Mouse (Mus musculus) hindbrain, embryonic 13.5 days (tissue): ENCODE results near the gene Cpxm2. TPM values are rescaled to one million over a fixed set of nuclear protein-coding genes. Genes with fewer than 3 reads are reported as not detected.

Experiments
- ATAC-seq: fragments of 200-750 bp; cut with Nextera tagmentation; 2 replicates; pipeline ENCODE4 v1.8.0; 2017; ENCODE audit warnings: moderate TSS enrichment; ENCODE audit not compliant: low FRiP score
- H3K27ac ChIP-seq: fragments of 300-500 bp; sonication (generic); 2 replicates; pipeline ENCODE4 v1.5.1; 2015; ENCODE audit warnings: inconsistent platforms, mild to moderate bottlenecking, moderate library complexity
- H3K27me3 ChIP-seq: fragments of 300-500 bp; sonication (generic); 2 replicates; pipeline ENCODE4 v1.6.1; 2015; ENCODE audit warnings: mild to moderate bottlenecking, inconsistent platforms
- H3K36me3 ChIP-seq: fragments of 300-500 bp; sonication (generic); 2 replicates; pipeline ENCODE4 v1.6.1; 2015; ENCODE audit warnings: mild to moderate bottlenecking, inconsistent platforms
- H3K4me1 ChIP-seq: fragments of 300-500 bp; sonication (generic); replicated peaks from 2 replicates; pipeline ENCODE4 v1.6.1; 2015; ENCODE audit warnings: inconsistent platforms
- H3K4me2 ChIP-seq: fragments of 300-500 bp; sonication (generic); 2 replicates; pipeline ENCODE4 v1.6.1; 2015; ENCODE audit warnings: inconsistent platforms, mild to moderate bottlenecking, moderate library complexity
- H3K4me3 ChIP-seq: fragments of 300-500 bp; sonication (generic); 2 replicates; pipeline ENCODE4 v1.5.1; 2015; ENCODE audit warnings: mild to moderate bottlenecking, inconsistent platforms
- H3K9ac ChIP-seq: fragments of 300-500 bp; sonication (generic); 2 replicates; pipeline ENCODE4 v1.6.1; 2015; ENCODE audit warnings: mild to moderate bottlenecking, inconsistent platforms
- H3K9me3 ChIP-seq: fragments of 300-500 bp; sonication (generic); 2 replicates; pipeline ENCODE4 v1.6.1; 2016; ENCODE audit warnings: inconsistent platforms
- WGBS: fragments of 180-500 bp; shearing (Covaris S2); methylation state at CpG from one replicate; pipeline ENCODE4 v1.1.7; 2015; 5-methylcytosine and 5-hydroxymethylcytosine counted together
- polyA plus RNA-seq: library from polyadenylated mRNA; unstranded; fragments of >200 nt; fragmentation: Nextera tagmentation; extraction: Ambion mirVana; gene quantifications from 2 replicates; pipeline ENCODE4 v1.2.1, GENCODE M21; 2015

The Cpxm2 gene
- polyA plus RNA-seq, 1 experiment from 2014 or later, result 1.6 TPM

DNA sequence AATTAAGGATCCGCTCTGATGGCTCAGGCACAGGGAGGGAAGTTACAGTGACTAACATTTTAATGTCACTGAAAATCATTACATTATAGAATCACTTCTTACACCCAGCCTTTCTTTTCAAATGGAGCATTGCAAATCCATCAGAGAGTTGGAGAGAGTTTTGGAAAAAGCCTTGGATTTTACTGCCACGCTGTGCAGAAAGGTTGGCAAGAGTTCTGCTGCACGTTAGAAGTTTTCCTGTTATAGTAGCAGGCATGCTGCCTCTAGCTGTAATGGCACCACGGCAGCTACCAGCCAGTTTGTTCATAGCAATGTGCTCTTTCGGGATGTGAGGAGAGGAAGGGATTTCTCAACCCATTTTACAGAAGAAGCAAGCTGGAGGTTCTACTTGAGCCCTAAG lies 20.2 kb upstream of the Cpxm2 start:
- peaks cover 3% of the 10 kb centered on the region for H3K4me1 ChIP-seq
- H3K27ac ChIP-seq, result no peak overlapping the region
- WGBS, result 85% methylated on average over 5 of the region's 5 CpGs
- H3K36me3 ChIP-seq, result no peaks in the 10 kb centered on the region
- H3K4me3 ChIP-seq, result no peak overlapping the region
- ATAC-seq, result no peak
- H3K27me3 ChIP-seq, result no peaks in the 10 kb centered on the region
- peaks cover 3% of the 10 kb centered on the region; the same call in 1 of the 2 replicates for H3K9me3 ChIP-seq
- H3K9ac ChIP-seq, result no peak overlapping the region
- H3K4me2 ChIP-seq, result no peak overlapping the region

DNA sequence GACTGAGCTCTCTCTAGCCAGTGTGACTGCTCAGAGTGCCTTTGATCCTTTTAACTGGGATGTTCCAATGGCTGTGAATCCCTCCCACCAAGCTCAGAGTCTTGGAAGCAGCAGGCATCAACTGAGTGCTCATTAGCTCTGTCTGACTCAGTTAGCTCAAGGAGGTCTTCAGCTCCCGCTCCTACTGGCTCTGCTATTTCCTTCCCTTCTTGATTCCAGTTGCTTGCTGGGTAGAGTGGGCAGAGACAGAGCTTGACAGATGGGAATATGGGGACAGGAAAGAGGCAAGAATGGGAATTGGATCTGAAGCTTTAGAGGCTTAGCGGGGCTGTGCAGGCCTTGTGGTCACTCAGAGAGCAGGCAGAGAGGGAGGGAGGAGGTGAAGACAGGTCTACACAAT lies 19.8 kb upstream of the Cpxm2 start:
- no peaks in the 10 kb centered on the region for H3K27me3 ChIP-seq
- H3K4me1 ChIP-seq, result peaks cover 8% of the 10 kb centered on the region
- no peak overlapping the region for H3K9ac ChIP-seq
- H3K4me2 ChIP-seq, result no peak overlapping the region
- peaks cover 3% of the 10 kb centered on the region; the same call in 1 of the 2 replicates for H3K9me3 ChIP-seq
- H3K27ac ChIP-seq, result no peak overlapping the region
- 87% methylated on average over 2 of the region's 2 CpGs for WGBS
- H3K36me3 ChIP-seq, result no peaks in the 10 kb centered on the region
- no peak overlapping the region for H3K4me3 ChIP-seq
- ATAC-seq, result no peak

DNA sequence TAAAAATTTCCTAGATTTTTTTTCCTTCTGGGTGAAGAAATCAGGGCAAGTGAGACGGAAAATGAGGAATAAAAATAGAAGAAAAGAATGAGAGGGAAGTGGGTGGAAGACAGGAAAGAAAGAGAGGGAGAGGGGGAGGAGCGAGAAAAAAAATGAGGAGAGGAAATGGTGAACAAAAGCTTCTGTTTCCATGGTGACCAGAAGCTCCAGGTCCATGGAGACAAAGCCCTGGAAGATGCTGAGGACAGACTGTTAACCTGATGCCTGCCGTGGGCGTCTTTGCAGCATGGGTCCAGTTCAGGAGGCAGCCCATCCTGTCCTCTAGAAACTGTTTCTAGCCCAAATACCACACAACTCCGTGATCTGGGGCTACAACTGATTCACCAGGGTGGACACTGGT lies 17.7 kb upstream of the Cpxm2 start:
- H3K36me3 ChIP-seq, result no peaks in the 10 kb centered on the region
- no peak for ATAC-seq
- WGBS, result 46% methylated on average over 5 of the region's 5 CpGs
- H3K27me3 ChIP-seq, result no peaks in the 10 kb centered on the region
- H3K9me3 ChIP-seq, result peaks cover 3% of the 10 kb centered on the region; the same call in 1 of the 2 replicates
- no peak overlapping the region for H3K4me2 ChIP-seq
- peaks cover 8% of the 10 kb centered on the region for H3K4me1 ChIP-seq
- no peak overlapping the region for H3K4me3 ChIP-seq
- no peak overlapping the region for H3K9ac ChIP-seq
- H3K27ac ChIP-seq, result no peak overlapping the region

DNA sequence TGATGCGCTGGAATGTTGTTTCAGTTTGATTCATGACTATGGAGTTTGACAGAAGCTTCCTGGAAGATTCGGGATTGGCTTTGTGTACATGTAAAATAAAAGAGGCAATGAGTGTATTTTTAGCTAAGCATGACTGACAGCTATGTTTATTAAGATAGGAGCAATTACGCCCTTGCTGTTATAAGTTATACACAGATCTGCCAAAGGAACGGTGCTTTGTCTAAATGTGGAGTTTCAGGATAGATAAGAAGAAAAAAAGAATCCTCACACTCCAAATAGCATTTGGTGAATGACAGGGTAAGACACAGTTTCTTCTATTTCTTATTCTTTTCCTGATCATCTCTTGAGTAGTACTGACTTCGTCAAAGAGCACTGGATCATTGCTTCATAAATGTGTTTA lies 17.2 kb upstream of the Cpxm2 start:
- H3K9ac ChIP-seq, result no peak overlapping the region
- ATAC-seq, result no peak
- no peaks in the 10 kb centered on the region for H3K27me3 ChIP-seq
- no peak overlapping the region for H3K27ac ChIP-seq
- H3K4me1 ChIP-seq, result peaks cover 12% of the 10 kb centered on the region
- H3K4me3 ChIP-seq, result no peak overlapping the region
- no peaks in the 10 kb centered on the region for H3K36me3 ChIP-seq
- WGBS, result 82% methylated on average over 5 of the region's 5 CpGs
- H3K9me3 ChIP-seq, result peaks cover 3% of the 10 kb centered on the region; the same call in 1 of the 2 replicates
- no peak overlapping the region for H3K4me2 ChIP-seq

DNA sequence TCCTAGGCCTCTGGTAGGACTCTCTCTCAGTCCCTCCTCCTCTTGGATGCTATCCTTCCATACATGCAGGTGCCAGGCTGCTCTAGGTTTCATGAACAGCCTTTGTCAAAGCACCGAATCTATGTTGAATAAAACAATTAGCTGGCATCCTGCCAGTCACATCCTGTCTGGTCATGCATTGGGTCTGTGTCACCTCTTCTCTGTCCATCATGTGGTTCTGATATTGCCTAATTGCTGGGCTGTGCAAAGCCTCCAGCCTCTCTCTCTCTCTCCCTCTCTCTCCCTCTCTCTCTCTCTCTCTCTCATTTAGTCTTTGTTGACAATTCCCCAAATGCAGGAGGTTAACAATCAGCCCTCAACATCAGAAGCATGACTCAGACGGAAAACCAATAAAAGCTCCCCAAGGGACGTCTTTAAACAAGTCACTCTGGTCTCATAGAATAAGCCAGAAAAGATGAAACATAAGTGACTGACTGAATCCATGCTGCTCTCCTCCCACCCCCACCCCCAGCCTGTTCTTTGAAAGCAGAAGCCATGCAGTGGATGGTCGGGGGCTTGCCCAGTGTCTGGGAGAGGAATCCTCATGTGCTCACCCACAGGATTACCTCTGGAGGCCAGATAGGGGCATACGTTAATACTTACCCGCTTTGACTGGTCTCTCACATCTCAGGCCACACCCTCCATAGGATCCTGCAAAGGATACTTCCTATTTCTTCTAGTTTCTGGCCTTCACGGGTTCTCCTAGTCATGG lies 15.1 kb upstream of the Cpxm2 start:
- no peak for ATAC-seq
- Histone ChIP-seq H3K4me3 (no peak overlapping the region), H3K4me1 (peaks cover 12% of the 10 kb centered on the region), H3K27me3 (no peaks in the 10 kb centered on the region), H3K27ac (peak overlapping the region; percentile 30; the same call in 1 of the 2 replicates), H3K4me2 (no peak overlapping the region), H3K9ac (no peak overlapping the region), H3K9me3 (no peaks in the 10 kb centered on the region; the same call in 1 of the 2 replicates), H3K36me3 (no peaks in the 10 kb centered on the region)
- 60% methylated on average over 7 of the region's 7 CpGs for WGBS

DNA sequence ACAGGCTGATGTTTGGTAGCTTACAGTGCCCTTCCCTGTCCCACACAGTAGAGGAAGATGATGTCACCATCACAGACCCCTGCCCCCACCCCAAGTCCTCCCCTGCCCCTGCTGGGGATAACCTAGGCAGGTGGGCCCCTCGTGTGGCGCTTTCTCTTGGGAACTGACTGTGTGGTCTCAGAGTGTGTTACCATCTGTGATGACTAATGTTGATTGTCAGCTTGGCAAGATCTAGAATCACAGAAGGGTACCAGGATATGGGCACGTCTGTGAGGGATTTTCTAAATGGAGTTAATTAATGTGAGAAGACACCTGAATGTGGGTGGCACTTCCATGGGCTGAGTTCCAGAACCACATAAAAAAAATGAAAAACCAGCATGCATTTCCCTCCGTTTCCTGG lies 12.7 kb upstream of the Cpxm2 start:
- H3K4me3 ChIP-seq, result no peak overlapping the region
- no peak overlapping the region for H3K9ac ChIP-seq
- no peak for ATAC-seq
- H3K27me3 ChIP-seq, result no peaks in the 10 kb centered on the region
- WGBS, result 69% methylated on average over 4 of the region's 4 CpGs
- no peak overlapping the region for H3K27ac ChIP-seq
- H3K9me3 ChIP-seq, result no peaks in the 10 kb centered on the region; the same call in 1 of the 2 replicates
- H3K36me3 ChIP-seq, result no peaks in the 10 kb centered on the region
- peaks cover 14% of the 10 kb centered on the region for H3K4me1 ChIP-seq
- H3K4me2 ChIP-seq, result no peak overlapping the region

DNA sequence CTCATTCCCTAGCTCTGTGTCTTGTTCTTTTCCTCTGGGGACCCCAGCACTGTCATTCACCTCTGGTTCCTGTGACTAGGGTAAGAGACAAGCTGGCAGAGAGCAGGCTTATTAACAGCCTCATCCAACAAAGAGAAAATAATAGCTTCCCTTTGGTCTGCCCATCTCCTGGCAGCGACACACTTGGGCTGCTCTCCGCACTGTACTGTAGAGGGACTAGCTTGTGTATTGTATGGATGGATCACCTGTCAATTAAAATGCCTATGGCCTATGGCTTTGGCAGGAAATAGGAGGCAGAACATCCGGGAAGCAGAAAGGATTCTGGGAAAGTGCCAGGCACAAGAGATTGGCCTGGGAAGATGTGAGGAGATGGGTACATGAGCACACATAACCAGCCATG lies 7.7 kb upstream of the Cpxm2 start:
- 0 out of 2 replicates have a peak, but pooled peaks have one; percentile 57 for ATAC-seq
- H3K4me2 ChIP-seq, result no peak overlapping the region

DNA sequence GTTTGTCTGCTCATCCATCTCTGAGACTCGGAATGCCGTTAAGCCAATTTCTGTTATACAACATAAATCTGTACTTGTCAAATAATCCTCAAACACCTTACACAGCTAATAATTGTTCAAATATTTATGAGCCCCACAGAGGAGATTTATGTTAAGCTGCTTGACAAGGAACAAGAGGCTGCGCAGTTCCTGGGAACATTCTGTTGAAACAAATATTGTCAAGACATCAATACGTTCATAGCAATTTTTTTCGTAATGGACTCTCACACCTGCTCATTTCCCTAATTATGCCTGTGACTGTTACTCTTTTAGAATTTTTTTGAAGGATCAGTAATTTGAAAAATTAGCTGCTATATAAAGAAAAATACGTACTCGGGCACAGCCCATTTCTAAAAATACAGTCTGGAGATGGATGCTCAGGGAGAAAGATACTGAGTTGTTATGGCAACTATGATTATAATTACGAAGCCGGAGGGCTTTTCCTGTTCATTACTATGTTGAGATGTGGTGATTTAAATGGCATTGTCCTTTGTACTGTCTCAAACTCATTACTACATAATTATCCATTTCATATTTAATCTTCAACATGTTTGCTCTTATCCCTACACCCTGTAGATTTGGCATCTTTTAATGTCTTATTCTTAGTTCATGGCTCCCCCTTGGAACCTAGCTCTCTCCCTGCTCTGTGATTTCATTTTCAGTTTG lies 3.9 kb upstream of the Cpxm2 start:
- Histone ChIP-seq H3K27me3 (peaks cover 25% of the 10 kb centered on the region), H3K4me2 (no peak overlapping the region), H3K36me3 (no peaks in the 10 kb centered on the region)

More for the DNA sequence above, 7.7 kb upstream of the Cpxm2 start:
- Histone ChIP-seq H3K27ac (peak overlapping the region; percentile 30; the same call in 1 of the 2 replicates), H3K36me3 (no peaks in the 10 kb centered on the region), H3K4me1 (peaks cover 21% of the 10 kb centered on the region; the same call in 1 of the 2 replicates), H3K9me3 (no peaks in the 10 kb centered on the region), H3K27me3 (no peaks in the 10 kb centered on the region), H3K9ac (no peak overlapping the region), H3K4me3 (no peak overlapping the region)
- WGBS, result 54% methylated on average over 3 of the region's 3 CpGs

DNA sequence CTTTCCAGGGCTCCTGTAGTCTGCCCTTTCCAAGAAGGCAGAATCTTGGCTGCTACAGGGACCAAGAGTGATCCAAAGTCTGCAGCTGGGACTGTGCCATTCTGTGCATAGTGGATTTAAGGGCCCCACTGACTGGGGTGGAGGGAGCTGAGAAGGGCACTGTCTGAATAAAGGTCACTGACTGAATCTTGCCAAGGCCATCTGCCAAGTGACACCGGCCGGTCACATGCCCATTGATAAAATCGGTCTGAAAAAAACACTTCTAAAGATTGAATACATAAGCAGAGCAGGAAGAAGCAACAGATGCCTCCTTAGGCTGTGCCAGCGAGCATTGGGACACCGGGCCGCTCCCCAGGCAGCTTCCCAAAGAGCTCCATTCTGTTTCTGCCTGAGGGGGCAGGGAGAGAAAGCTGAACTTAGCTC lies 803 bp downstream of the Cpxm2 start:
- peaks cover 36% of the 10 kb centered on the region for H3K27me3 ChIP-seq
- H3K4me3 ChIP-seq, result 0 out of 2 replicates have a peak overlapping the region, but pooled peaks have one; percentile 39
- ATAC-seq, result peak; percentile 52; the same call in 1 of the 2 replicates
- H3K27ac ChIP-seq, result no peak overlapping the region
- H3K4me1 ChIP-seq, result peaks cover 35% of the 10 kb centered on the region
- peak overlapping the region; percentile 69 for H3K4me2 ChIP-seq
- H3K9ac ChIP-seq, result peak overlapping the region; percentile 67; the same call in 1 of the 2 replicates
- no peaks in the 10 kb centered on the region for H3K9me3 ChIP-seq
- H3K36me3 ChIP-seq, result no peaks in the 10 kb centered on the region
- 18% methylated on average over 6 of the region's 6 CpGs for WGBS

More for the DNA sequence above, 3.9 kb upstream of the Cpxm2 start:
- WGBS, result 65% methylated on average over 9 of the region's 9 CpGs
- H3K4me1 ChIP-seq, result peaks cover 37% of the 10 kb centered on the region
- no peak overlapping the region for H3K9ac ChIP-seq
- peak overlapping the region; percentile 83 for H3K27ac ChIP-seq
- peak; percentile 66 for ATAC-seq
- no peaks in the 10 kb centered on the region for H3K9me3 ChIP-seq
- no peak overlapping the region for H3K4me3 ChIP-seq

DNA sequence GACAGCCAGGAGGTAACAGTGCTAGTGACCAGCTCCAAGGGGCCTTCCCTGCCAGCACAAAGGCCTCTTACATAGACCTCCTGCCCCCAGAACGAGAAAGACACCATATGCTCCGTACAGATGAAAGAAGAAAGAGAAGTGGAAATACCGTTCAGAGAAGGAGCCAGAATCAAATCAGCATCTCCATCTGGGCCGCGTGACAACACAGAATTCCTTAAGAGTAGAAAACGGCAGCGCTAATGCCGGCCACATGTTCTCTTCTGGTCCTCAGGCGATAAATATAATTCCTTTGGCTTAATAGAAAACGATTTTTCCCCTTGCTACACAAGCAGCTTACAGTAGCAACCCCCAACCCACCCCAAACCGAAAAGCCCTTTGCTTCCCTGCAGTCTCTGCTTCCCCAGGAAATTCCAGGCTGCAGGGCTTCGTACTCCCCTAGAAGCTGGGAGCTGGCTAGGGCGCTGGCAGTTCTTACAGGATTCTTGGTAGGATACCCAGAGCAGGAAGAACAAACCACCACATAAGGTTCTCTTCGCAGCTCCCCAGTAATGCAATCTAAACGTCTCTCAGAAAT lies 9.2 kb downstream of the Cpxm2 start:
- H3K36me3 ChIP-seq, result no peaks in the 10 kb centered on the region
- ATAC-seq, result no peak
- H3K4me3 ChIP-seq, result no peak overlapping the region
- H3K9ac ChIP-seq, result no peak overlapping the region
- no peaks in the 10 kb centered on the region for H3K9me3 ChIP-seq
- WGBS, result 76% methylated on average over 15 of the region's 15 CpGs
- no peak overlapping the region for H3K4me2 ChIP-seq
- H3K4me1 ChIP-seq, result no peaks in the 10 kb centered on the region
- H3K27me3 ChIP-seq, result no peaks in the 10 kb centered on the region
- H3K27ac ChIP-seq, result no peak overlapping the region

DNA sequence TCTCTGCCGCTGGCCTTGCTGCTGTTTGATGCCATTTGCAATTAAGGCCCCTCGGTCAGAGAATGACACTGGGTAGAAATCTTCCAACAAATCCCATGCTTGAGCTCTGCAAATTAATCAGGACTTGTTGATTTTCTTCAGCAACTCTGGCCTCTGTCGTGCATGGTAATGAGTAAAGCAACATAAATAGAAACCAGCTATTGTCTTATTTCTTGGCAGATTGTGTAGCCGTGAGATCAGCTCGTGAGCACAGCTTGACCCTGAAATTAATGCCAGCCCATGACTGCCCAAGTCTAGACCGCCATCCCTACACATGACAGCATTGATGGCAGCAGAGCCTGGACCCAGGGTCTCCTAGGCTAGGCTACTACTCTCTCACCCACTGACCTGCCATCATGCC lies 25.9 kb downstream of the Cpxm2 start:
- Histone ChIP-seq H3K4me3 (no peak overlapping the region), H3K4me2 (no peak overlapping the region), H3K36me3 (no peaks in the 10 kb centered on the region), H3K4me1 (peaks cover 9% of the 10 kb centered on the region), H3K27me3 (no peaks in the 10 kb centered on the region), H3K9me3 (peaks cover 4% of the 10 kb centered on the region; the same call in 1 of the 2 replicates), H3K9ac (no peak overlapping the region), H3K27ac (no peak overlapping the region)
- 66% methylated on average over 6 of the region's 6 CpGs for WGBS
- ATAC-seq, result no peak

DNA sequence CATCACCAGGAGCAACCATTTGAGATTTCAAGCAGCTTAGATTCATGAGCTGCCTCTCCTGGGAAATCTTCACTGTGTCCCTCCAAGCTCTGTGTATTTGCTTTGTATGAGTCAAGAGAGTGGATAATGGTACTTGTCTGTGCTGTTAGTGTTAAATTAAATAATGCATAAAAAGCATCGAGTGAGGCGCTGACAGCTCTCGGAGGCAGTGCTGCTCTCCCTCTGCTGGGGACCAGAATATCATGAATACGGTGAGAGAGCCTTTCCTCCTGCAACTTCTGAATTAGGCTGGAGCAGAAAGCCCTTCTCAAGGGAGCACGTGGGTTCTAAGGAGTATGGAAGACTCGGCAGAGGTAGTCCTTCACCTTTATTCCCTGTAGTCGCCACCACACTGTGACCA lies 29.6 kb downstream of the Cpxm2 start:
- 64% methylated on average over 7 of the region's 7 CpGs for WGBS
- no peak for ATAC-seq

More for the DNA sequence above, 29.6 kb downstream of the Cpxm2 start:
- Histone ChIP-seq H3K9me3 (no peaks in the 10 kb centered on the region), H3K4me1 (peaks cover 9% of the 10 kb centered on the region), H3K36me3 (no peaks in the 10 kb centered on the region), H3K27ac (no peak overlapping the region), H3K9ac (no peak overlapping the region), H3K4me2 (no peak overlapping the region), H3K27me3 (no peaks in the 10 kb centered on the region), H3K4me3 (no peak overlapping the region)
